Mouse (Mus musculus): ENCODE measurements at regions not wholly inside any gene's neighbourhood (a gene's known extent, or its start where the extent isn't known, plus 50 kb on each side); places are given as distances from the start of the nearest gene placed in this dataset.

DNA sequence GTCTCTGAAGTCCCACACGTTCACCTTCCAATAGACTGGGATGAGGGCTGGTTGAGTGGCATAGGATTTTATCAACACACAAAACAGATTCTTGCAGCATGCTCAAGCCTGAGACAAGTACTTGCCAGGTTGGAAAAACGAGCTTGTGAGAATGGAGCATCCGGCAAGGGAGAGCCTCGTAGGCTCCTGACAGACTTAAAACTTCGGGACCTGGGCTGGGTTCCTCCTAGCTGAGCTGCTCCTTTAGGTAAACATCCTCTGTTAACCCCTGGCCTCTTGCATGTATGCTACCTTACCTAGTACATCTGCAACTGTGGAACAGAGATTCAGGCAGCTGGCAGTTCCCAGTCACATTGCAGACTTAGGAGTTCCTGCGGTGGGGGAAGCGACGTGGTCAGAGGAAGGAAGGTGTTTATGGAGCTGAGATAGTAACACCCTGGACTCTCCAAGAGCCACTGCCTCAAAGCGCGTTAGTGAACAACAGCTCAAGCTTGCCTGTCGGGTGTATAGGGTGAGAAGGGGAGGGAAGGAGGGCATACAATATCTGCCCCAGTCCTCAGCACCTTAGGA lies 83.8 kb downstream of the Pdcl3 start:
- 22% methylated on average over 11 of the region's 11 CpGs for WGBS
- no peak for ATAC-seq

DNA sequence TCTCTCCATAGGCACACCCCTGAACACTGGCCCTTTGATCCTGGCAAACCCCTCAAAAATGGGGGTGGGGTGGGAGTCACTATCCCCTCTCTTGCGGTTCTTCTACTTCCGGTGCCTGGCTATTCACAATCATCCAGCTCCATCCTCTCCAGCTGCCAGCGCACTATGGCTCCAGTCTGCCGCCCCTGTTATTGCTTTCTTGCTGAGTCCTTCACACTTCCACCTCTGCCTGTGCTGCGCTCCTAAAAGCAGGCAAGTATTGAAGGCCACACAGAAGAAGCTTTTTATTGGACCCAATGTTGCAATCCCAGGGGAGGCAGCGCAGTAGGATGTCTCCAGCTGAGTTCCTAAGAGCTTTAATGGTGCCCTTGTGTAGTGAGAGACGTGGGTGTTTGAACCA lies 84.3 kb downstream of the Pdcl3 start:
- Histone ChIP-seq H3K27ac (ENCODE audit: low read length) (no peak overlapping the region), H3K9me3 (ENCODE audit: low read length) (no peaks in the 10 kb centered on the region), H3K27me3 (replicated peaks; ENCODE audit: insufficient read depth, low read length) (no peaks in the 10 kb centered on the region), H3K36me3 (ENCODE audit: insufficient read depth, low read length) (no peaks in the 10 kb centered on the region), H3K9ac (replicated peaks; ENCODE audit: low read depth) (no peak overlapping the region), H3K4me1 (ENCODE audit: insufficient read depth, low read depth, low read length) (no peaks in the 10 kb centered on the region), H3K4me3 (ENCODE audit: low read depth, low read length) (no peak overlapping the region), H3K4me2 (replicated peaks; ENCODE audit: low read depth, low read length) (no peak overlapping the region)
- ATAC-seq (no peak), DNase-seq (ENCODE audit: low spot score) (no peak)
- TF ChIP-seq CTCF (IDR thresholded peaks at IDR 0.05) (no peak), EP300 (IDR thresholded peaks at IDR 0.05) (no peak)
- WGBS: 59% methylated on average over 7 of the region's 7 CpGs

More for the DNA sequence above, 83.8 kb downstream of the Pdcl3 start:
- DNase-seq (ENCODE audit: low spot score): no peak
- no peaks in the 10 kb centered on the region for H3K4me1 ChIP-seq (ENCODE audit: insufficient read depth, low read depth, low read length)
- H3K4me2 ChIP-seq (replicated peaks; ENCODE audit: low read depth, low read length): no peak overlapping the region
- no peak overlapping the region for H3K9ac ChIP-seq (replicated peaks; ENCODE audit: low read depth)
- TF ChIP-seq EP300 (IDR thresholded peaks at IDR 0.05) (no peak), CTCF (IDR thresholded peaks at IDR 0.05) (no peak)
- H3K9me3 ChIP-seq (ENCODE audit: low read length): no peaks in the 10 kb centered on the region
- no peak overlapping the region for H3K4me3 ChIP-seq (ENCODE audit: low read depth, low read length)
- H3K27me3 ChIP-seq (replicated peaks; ENCODE audit: insufficient read depth, low read length): no peaks in the 10 kb centered on the region
- no peak overlapping the region for H3K27ac ChIP-seq (ENCODE audit: low read length)
- no peaks in the 10 kb centered on the region for H3K36me3 ChIP-seq (ENCODE audit: insufficient read depth, low read length)

DNA sequence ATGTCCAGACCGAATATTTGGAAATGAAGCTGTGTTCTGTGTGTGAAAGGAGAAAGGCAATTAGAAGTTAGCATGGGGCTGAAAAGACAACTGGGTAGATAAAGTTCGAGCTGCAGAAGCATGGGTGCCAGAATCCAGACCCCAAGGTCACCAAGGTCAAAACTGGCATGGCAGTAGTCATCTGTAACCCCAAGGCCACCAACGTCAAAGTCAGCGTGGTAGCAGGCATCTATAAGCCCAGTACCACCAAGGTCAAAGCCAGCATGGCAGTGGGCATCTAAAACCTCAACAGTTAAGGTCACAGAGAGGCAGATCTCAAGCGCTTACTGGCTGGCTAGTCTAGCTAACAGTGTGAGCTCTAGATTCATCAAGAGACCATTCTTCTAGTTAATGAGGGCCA lies 90.6 kb downstream of the Pdcl3 start:
- Histone ChIP-seq H3K27me3 (replicated peaks; ENCODE audit: insufficient read depth, low read length) (no peaks in the 10 kb centered on the region), H3K9ac (replicated peaks; ENCODE audit: low read depth) (no peak overlapping the region), H3K4me1 (ENCODE audit: insufficient read depth, low read depth, low read length) (no peaks in the 10 kb centered on the region), H3K4me3 (ENCODE audit: low read depth, low read length) (no peak overlapping the region), H3K9me3 (ENCODE audit: low read length) (no peaks in the 10 kb centered on the region), H3K36me3 (ENCODE audit: insufficient read depth, low read length) (no peaks in the 10 kb centered on the region), H3K4me2 (replicated peaks; ENCODE audit: low read depth, low read length) (no peak overlapping the region), H3K27ac (ENCODE audit: low read length) (no peak overlapping the region)
- WGBS: 77% methylated on average over 5 of the region's 5 CpGs
- ATAC-seq: no peak
- no peak for TF ChIP-seq CTCF (IDR thresholded peaks at IDR 0.05)
- no peak for TF ChIP-seq EP300 (IDR thresholded peaks at IDR 0.05)
- no peak for DNase-seq (ENCODE audit: low spot score)

DNA sequence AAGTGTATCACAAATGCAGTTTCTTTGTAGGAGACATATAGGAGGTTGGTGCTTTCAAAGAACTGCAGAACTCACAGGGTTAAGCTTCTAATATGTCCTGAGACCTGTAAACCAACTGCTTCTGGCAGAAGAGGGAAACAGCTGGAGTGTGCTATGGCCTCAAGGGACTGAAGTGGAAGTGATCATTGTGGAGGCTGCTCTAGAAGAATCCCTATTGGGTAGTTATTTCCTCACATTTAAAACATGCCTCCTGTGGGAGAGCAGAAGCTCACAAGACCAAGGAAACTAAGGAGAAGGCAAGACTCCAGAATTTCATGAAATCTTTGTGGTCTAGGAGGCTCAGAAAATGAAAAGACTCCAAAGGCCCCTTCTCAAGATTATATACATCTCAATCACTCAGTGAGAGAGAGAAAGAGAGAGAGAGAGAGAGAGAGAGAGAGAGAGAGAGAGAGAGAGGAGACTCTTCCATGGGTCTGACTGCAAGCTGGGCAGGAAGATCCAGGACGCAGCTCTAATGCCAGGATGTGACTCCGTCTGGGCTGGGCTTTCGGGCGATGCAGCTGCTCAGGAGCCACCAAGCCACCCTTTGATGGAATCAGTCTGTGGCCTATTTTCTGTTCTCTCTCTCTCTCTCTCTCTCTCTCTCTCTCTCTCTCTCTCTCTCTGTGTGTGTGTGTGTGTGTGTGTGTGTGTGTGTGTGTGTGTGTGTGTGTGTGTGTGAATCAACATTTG lies 93.3 kb downstream of the Pdcl3 start:
- no peak overlapping the region for H3K4me2 ChIP-seq (replicated peaks; ENCODE audit: low read depth, low read length)
- H3K9ac ChIP-seq (replicated peaks; ENCODE audit: low read depth): no peak overlapping the region
- DNase-seq (ENCODE audit: low spot score) (no peak), ATAC-seq (no peak)
- no peaks in the 10 kb centered on the region for H3K36me3 ChIP-seq (ENCODE audit: insufficient read depth, low read length)
- H3K27ac ChIP-seq (ENCODE audit: low read length): no peak overlapping the region
- TF ChIP-seq CTCF (IDR thresholded peaks at IDR 0.05) (no peak), EP300 (IDR thresholded peaks at IDR 0.05) (no peak)
- no peaks in the 10 kb centered on the region for H3K27me3 ChIP-seq (replicated peaks; ENCODE audit: insufficient read depth, low read length)
- no peaks in the 10 kb centered on the region for H3K9me3 ChIP-seq (ENCODE audit: low read length)
- 58% methylated on average over 4 of the region's 4 CpGs for WGBS
- no peaks in the 10 kb centered on the region for H3K4me1 ChIP-seq (ENCODE audit: insufficient read depth, low read depth, low read length)
- no peak overlapping the region for H3K4me3 ChIP-seq (ENCODE audit: low read depth, low read length)

DNA sequence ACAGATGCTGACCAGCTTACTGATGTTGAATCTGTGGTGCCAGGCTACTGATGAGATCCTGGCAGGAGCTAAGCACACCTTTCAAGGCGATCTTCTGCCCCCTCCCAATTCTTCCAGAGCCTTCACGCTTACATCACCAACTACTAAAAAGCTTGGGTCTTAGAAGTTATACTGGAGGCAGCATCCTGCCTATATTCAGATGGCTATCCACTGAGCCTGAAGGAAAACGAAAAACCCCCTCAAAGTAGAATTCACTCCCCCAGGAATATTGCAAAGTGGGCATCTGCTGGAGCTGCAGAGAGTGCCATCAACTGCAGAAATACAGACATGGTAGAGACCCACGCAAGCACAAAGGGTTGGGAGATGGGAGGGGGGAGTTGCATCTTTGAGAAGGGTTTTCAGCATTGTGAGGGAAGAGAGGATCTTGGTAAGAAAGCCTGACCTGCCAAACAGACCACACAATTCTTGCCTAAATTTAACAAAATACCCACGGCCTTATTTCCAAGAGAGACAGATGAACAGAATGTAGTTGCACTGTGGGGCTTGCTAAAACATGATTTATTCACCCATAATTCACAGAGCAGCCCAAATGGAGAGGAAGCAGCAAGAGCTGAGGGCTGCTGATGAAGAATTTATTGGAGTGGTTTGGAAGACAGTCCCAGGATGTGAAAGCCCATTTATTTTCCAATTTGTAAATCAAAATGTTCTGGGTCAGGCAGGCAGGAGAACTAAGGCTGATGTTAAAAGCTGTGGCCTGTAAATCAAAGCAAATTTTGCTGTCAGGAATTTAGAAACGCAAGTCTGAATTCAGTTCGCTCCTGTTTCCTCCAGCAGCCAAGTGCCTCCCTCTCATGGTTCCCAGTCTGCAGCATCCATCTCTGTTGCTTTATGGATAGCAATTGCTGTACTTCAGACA lies 98.8 kb downstream of the Pdcl3 start:
- no peaks in the 10 kb centered on the region for H3K27me3 ChIP-seq (replicated peaks; ENCODE audit: insufficient read depth, low read length)
- 77% methylated on average over 7 of the region's 7 CpGs for WGBS
- TF ChIP-seq EP300 (IDR thresholded peaks at IDR 0.05) (no peak), CTCF (IDR thresholded peaks at IDR 0.05) (no peak)
- ATAC-seq (no peak), DNase-seq (ENCODE audit: low spot score) (no peak)
- no peaks in the 10 kb centered on the region for H3K9me3 ChIP-seq (ENCODE audit: low read length)
- H3K4me1 ChIP-seq (ENCODE audit: insufficient read depth, low read depth, low read length): no peaks in the 10 kb centered on the region
- no peak overlapping the region for H3K9ac ChIP-seq (replicated peaks; ENCODE audit: low read depth)
- no peak overlapping the region for H3K4me2 ChIP-seq (replicated peaks; ENCODE audit: low read depth, low read length)
- no peak overlapping the region for H3K27ac ChIP-seq (ENCODE audit: low read length)
- no peak overlapping the region for H3K4me3 ChIP-seq (ENCODE audit: low read depth, low read length)
- H3K36me3 ChIP-seq (ENCODE audit: insufficient read depth, low read length): no peaks in the 10 kb centered on the region

DNA sequence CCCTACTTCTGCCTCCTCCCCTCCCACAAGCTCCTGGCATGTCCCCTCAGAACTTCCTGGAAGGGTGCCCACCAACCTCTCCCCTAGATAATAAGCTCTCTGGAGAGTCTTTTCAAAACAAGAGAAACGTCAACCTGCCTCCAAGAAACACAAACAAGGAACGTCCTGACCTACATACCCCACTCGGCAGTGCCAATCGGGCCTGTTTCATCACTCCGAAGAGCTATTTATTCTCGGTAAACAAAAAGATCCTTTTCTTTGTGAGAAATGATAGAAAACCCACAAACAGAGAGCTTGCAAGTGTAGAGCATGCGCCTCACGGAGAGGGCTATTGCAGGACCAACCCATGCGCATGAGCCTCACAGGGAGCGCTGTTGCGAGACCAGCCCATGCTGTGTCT lies 100.9 kb downstream of the Pdcl3 start:
- Histone ChIP-seq H3K9me3 (ENCODE audit: low read length) (no peaks in the 10 kb centered on the region), H3K36me3 (ENCODE audit: insufficient read depth, low read length) (no peaks in the 10 kb centered on the region), H3K4me1 (ENCODE audit: insufficient read depth, low read depth, low read length) (no peaks in the 10 kb centered on the region), H3K4me2 (replicated peaks; ENCODE audit: low read depth, low read length) (no peak overlapping the region), H3K9ac (replicated peaks; ENCODE audit: low read depth) (no peak overlapping the region), H3K27me3 (replicated peaks; ENCODE audit: insufficient read depth, low read length) (no peaks in the 10 kb centered on the region), H3K27ac (ENCODE audit: low read length) (no peak overlapping the region), H3K4me3 (ENCODE audit: low read depth, low read length) (no peak overlapping the region)
- ATAC-seq (no peak), DNase-seq (ENCODE audit: low spot score) (peak; percentile 7)
- TF ChIP-seq EP300 (IDR thresholded peaks at IDR 0.05) (no peak), CTCF (IDR thresholded peaks at IDR 0.05) (no peak)
- 68% methylated on average over 11 of the region's 11 CpGs for WGBS

Measured in lung, postnatal 0 days (tissue).